Mouse (Mus musculus): ENCODE measurements around the gene Cdc42ep2.
A peak's percentile ranks its signal among the peaks of the same experiment; 100 is the strongest.

Gene Cdc42ep2

GRCm38 (mm10) chr19:5878916-5879315, 45.7 kb downstream of the Cdc42ep2 start:
- no peaks in the 10 kb centered on the region for H3K27me3 ChIP-seq (ENCODE audit: insufficient read depth, low read length)
- no peaks in the 10 kb centered on the region for H3K9me3 ChIP-seq (ENCODE audit: low read length)
- TF ChIP-seq POU5F1 (IDR thresholded peaks at IDR 0.05; ENCODE audit: borderline replicate concordance, low read length) (no peak), CTCF (conservative IDR thresholded peaks at IDR 0.05; ENCODE audit: low read length) (no peak), NANOG (IDR thresholded peaks at IDR 0.05; ENCODE audit: borderline replicate concordance, low read length) (no peak)
- 0 out of 2 replicates have a peak overlapping the region, but pooled peaks have one; percentile 43 for H3K4me3 ChIP-seq (replicated peaks; ENCODE audit: low read length)
- peaks cover 54% of the 10 kb centered on the region for H3K4me1 ChIP-seq (replicated peaks; ENCODE audit: low read depth, low read length)
- peaks cover under 1% of the 10 kb centered on the region; the same call in 1 of the 2 replicates for H3K36me3 ChIP-seq (ENCODE audit: insufficient read depth, low read length)

GRCm38 (mm10) chr19:5878362-5878722, 46.3 kb downstream of the Cdc42ep2 start:
- H3K27me3 ChIP-seq (ENCODE audit: insufficient read depth, low read length) = no peaks in the 10 kb centered on the region
- no peak for TF ChIP-seq NANOG (IDR thresholded peaks at IDR 0.05; ENCODE audit: borderline replicate concordance, low read length)
- TF ChIP-seq POU5F1 (IDR thresholded peaks at IDR 0.05; ENCODE audit: borderline replicate concordance, low read length) = no peak
- TF ChIP-seq CTCF (conservative IDR thresholded peaks at IDR 0.05; ENCODE audit: low read length) = no peak
- peaks cover 6% of the 10 kb centered on the region for H3K36me3 ChIP-seq (ENCODE audit: insufficient read depth, low read length)
- H3K4me3 ChIP-seq (replicated peaks; ENCODE audit: low read length) = peak overlapping the region; percentile 43; the same call in 1 of the 2 replicates
- H3K4me1 ChIP-seq (replicated peaks; ENCODE audit: low read depth, low read length) = peaks cover 55% of the 10 kb centered on the region
- H3K9me3 ChIP-seq (ENCODE audit: low read length) = no peaks in the 10 kb centered on the region

- Histone ChIP-seq H3K36me3 (ENCODE audit: insufficient read depth, low read length) (peaks cover 12% of the 10 kb centered on the region), H3K4me3 (replicated peaks; ENCODE audit: low read length) (peak within 1 kb of the TSS; percentile 43), H3K4me1 (replicated peaks; ENCODE audit: low read depth, low read length) (peaks cover 60% of the 10 kb centered on the region), H3K27me3 (ENCODE audit: insufficient read depth, low read length) (no peaks in the 10 kb centered on the region), H3K9me3 (ENCODE audit: low read length) (no peaks in the 10 kb centered on the region)
- peak; percentile 42; the same call in 1 of the 2 replicates for TF ChIP-seq CTCF (conservative IDR thresholded peaks at IDR 0.05; ENCODE audit: low read length)
- TF ChIP-seq POU5F1 (IDR thresholded peaks at IDR 0.05; ENCODE audit: borderline replicate concordance, low read length) = no peak
These were observed 46.8 kb downstream of the Cdc42ep2 start, which contains the start of gene Slc25a45 for GRCm38 (mm10) chr19:5877618-5878361. Gene Slc25a45 (plus strand): TSS chr19:5877808.

- peaks cover 79% of the 10 kb centered on the region for H3K4me1 ChIP-seq (replicated peaks; ENCODE audit: low read depth, low read length)
- TF ChIP-seq CTCF (conservative IDR thresholded peaks at IDR 0.05; ENCODE audit: low read length) (no peak), POU5F1 (IDR thresholded peaks at IDR 0.05; ENCODE audit: borderline replicate concordance, low read length) (no peak), NANOG (IDR thresholded peaks at IDR 0.05; ENCODE audit: borderline replicate concordance, low read length) (no peak)
- H3K4me3 ChIP-seq (replicated peaks; ENCODE audit: low read length) = peak within 1 kb of the TSS; percentile 93
- H3K27me3 ChIP-seq (ENCODE audit: insufficient read depth, low read length) = no peaks in the 10 kb centered on the region
- no peaks in the 10 kb centered on the region for H3K9me3 ChIP-seq (ENCODE audit: low read length)
- peaks cover 32% of the 10 kb centered on the region for H3K36me3 ChIP-seq (ENCODE audit: insufficient read depth, low read length)
These were observed 49.6 kb downstream of the Cdc42ep2 start, which contains the start of gene Frmd8 for GRCm38 (mm10) chr19:5874969-5875480. Gene Frmd8 (minus strand): TSS chr19:5875274.

GRCm38 (mm10) chr19:5874391-5874968, 50.1 kb downstream of the Cdc42ep2 start:
- no peak for TF ChIP-seq CTCF (conservative IDR thresholded peaks at IDR 0.05; ENCODE audit: low read length)
- no peak for TF ChIP-seq POU5F1 (IDR thresholded peaks at IDR 0.05; ENCODE audit: borderline replicate concordance, low read length)
- TF ChIP-seq NANOG (IDR thresholded peaks at IDR 0.05; ENCODE audit: borderline replicate concordance, low read length) = no peak

GRCm38 (mm10) chr19:5872931-5873556, 51.6 kb downstream of the Cdc42ep2 start:
- H3K36me3 ChIP-seq (ENCODE audit: insufficient read depth, low read length) = peaks cover 52% of the 10 kb centered on the region
- H3K4me1 ChIP-seq (replicated peaks; ENCODE audit: low read depth, low read length) = peaks cover 65% of the 10 kb centered on the region
- TF ChIP-seq POU5F1 (IDR thresholded peaks at IDR 0.05; ENCODE audit: borderline replicate concordance, low read length) = no peak
- no peak for TF ChIP-seq NANOG (IDR thresholded peaks at IDR 0.05; ENCODE audit: borderline replicate concordance, low read length)
- TF ChIP-seq CTCF (conservative IDR thresholded peaks at IDR 0.05; ENCODE audit: low read length) = no peak
- H3K27me3 ChIP-seq (ENCODE audit: insufficient read depth, low read length) = no peaks in the 10 kb centered on the region
- H3K9me3 ChIP-seq (ENCODE audit: low read length) = no peaks in the 10 kb centered on the region
- H3K4me3 ChIP-seq (replicated peaks; ENCODE audit: low read length) = peak overlapping the region; percentile 29

More at GRCm38 (mm10) chr19:5874391-5874968, 50.1 kb downstream of the Cdc42ep2 start:
- H3K27me3 ChIP-seq (ENCODE audit: insufficient read depth, low read length) = no peaks in the 10 kb centered on the region
- H3K36me3 ChIP-seq (ENCODE audit: insufficient read depth, low read length) = peaks cover 38% of the 10 kb centered on the region
- peaks cover 75% of the 10 kb centered on the region for H3K4me1 ChIP-seq (replicated peaks; ENCODE audit: low read depth, low read length)
- no peaks in the 10 kb centered on the region for H3K9me3 ChIP-seq (ENCODE audit: low read length)
- H3K4me3 ChIP-seq (replicated peaks; ENCODE audit: low read length) = peak overlapping the region; percentile 93

GRCm38 (mm10) chr19:5872528-5872927, 52.1 kb downstream of the Cdc42ep2 start:
- no peaks in the 10 kb centered on the region for H3K9me3 ChIP-seq (ENCODE audit: low read length)
- peak overlapping the region; percentile 29 for H3K4me3 ChIP-seq (replicated peaks; ENCODE audit: low read length)
- H3K27me3 ChIP-seq (ENCODE audit: insufficient read depth, low read length) = no peaks in the 10 kb centered on the region
- TF ChIP-seq NANOG (IDR thresholded peaks at IDR 0.05; ENCODE audit: borderline replicate concordance, low read length) = no peak
- TF ChIP-seq POU5F1 (IDR thresholded peaks at IDR 0.05; ENCODE audit: borderline replicate concordance, low read length) = no peak
- TF ChIP-seq CTCF (conservative IDR thresholded peaks at IDR 0.05; ENCODE audit: low read length) = no peak
- H3K4me1 ChIP-seq (replicated peaks; ENCODE audit: low read depth, low read length) = peaks cover 60% of the 10 kb centered on the region
- H3K36me3 ChIP-seq (ENCODE audit: insufficient read depth, low read length) = peaks cover 57% of the 10 kb centered on the region

- H3K4me1 ChIP-seq (replicated peaks; ENCODE audit: low read depth, low read length) = peaks cover 54% of the 10 kb centered on the region
- peaks cover 66% of the 10 kb centered on the region for H3K36me3 ChIP-seq (ENCODE audit: insufficient read depth, low read length)
- no peaks in the 10 kb centered on the region for H3K9me3 ChIP-seq (ENCODE audit: low read length)
- peak overlapping the region; percentile 20; the same call in 1 of the 2 replicates for H3K4me3 ChIP-seq (replicated peaks; ENCODE audit: low read length)
- H3K27me3 ChIP-seq (ENCODE audit: insufficient read depth, low read length) = no peaks in the 10 kb centered on the region
- TF ChIP-seq NANOG (IDR thresholded peaks at IDR 0.05; ENCODE audit: borderline replicate concordance, low read length) (no peak), POU5F1 (IDR thresholded peaks at IDR 0.05; ENCODE audit: borderline replicate concordance, low read length) (no peak), CTCF (conservative IDR thresholded peaks at IDR 0.05; ENCODE audit: low read length) (no peak)
These were observed 52.9 kb downstream of the Cdc42ep2 start for GRCm38 (mm10) chr19:5871683-5872082.
